Mouse (Mus musculus): Measurements from ENCODE around the gene Tmem131.

GRCm38 (mm10) chr1:36936567-36936966 lies 6.9 kb downstream of the Tmem131 start:
- TF ChIP-seq CTCF (IDR thresholded peaks at IDR 0.05) (no peak), EP300 (IDR thresholded peaks at IDR 0.05) (no peak)

All from lung, postnatal 0 days (tissue).